Mouse (Mus musculus) left cerebral cortex, postnatal 10 days (tissue): Measurements from ENCODE around the gene Snip1. TPM values are rescaled to one million over a fixed set of nuclear protein-coding genes. Genes with fewer than 3 reads are reported as not detected.

ENCODE experiments used
- total RNA-seq, 2 experiments: library from RNA; stranded (reverse); gene quantifications; 2 replicates each; pipeline ENCODE4 v1.2.3; 2021

Gene Snip1
- total RNA-seq, 2 experiments from 2014 or later: 12.8 to 13.7 TPM

Other genes with a start within 250 kb of the Snip1 start
- gene Yrdc, start 216.0 kb upstream of the Snip1 start, total RNA-seq: 10 to 100 TPM; 27.9 to 33.3 TPM
- gene 1110065P20Rik, start 215.5 kb upstream of the Snip1 start, total RNA-seq: 10 to 100 TPM; 87.8 to 97.6 TPM
- gene Maneal, start 204.5 kb upstream of the Snip1 start, total RNA-seq: 10 to 100 TPM; 54.0 TPM
- gene Epha10, start 185.8 kb upstream of the Snip1 start, total RNA-seq: 10 to 100 TPM; 25.4 to 27.5 TPM
- 10 to 100 TPM; 16.3 to 19.3 TPM for gene 9930104L06Rik, start 129.6 kb upstream of the Snip1 start, total RNA-seq
- gene Cdca8, start 127.4 kb upstream of the Snip1 start, total RNA-seq: 1 to 10 TPM; 4.0 to 4.4 TPM
- 1 to 10 TPM; 3.5 to 4.1 TPM for gene Rspo1, start 80.2 kb upstream of the Snip1 start, total RNA-seq
- 10 to 100 TPM; 75.2 to 77.3 TPM for gene Gnl2, start 50.1 kb upstream of the Snip1 start, total RNA-seq
- gene Dnali1, start 969 bp upstream of the Snip1 start, total RNA-seq: under 1 TPM; 0.16 to 0.21 TPM
- gene Meaf6, start 18.5 kb downstream of the Snip1 start, total RNA-seq: 100 to 1,000 TPM; 142 to 151 TPM
- 1 to 10 TPM in 1 of 2 experiments, under 1 TPM in 1; 0.57 to 1.2 TPM for gene Zc3h12a, start 61.2 kb downstream of the Snip1 start, total RNA-seq